Mouse (Mus musculus): Measurements from ENCODE around the gene 1700123K08Rik. TPM values are rescaled to one million over a fixed set of nuclear protein-coding genes. Genes with fewer than 3 reads are reported as not detected.
"Not testable (repeated sequence)": the region's sequence is repeated elsewhere in the genome, so short reads cannot be mapped to it uniquely, and the experiment has no call there.

1700123K08Rik gene
- not detected in 2 replicates for total RNA-seq (2014; fragmentation: Nextera tagmentation)
- not detected in 2 replicates for total RNA-seq (2017)

DNA sequence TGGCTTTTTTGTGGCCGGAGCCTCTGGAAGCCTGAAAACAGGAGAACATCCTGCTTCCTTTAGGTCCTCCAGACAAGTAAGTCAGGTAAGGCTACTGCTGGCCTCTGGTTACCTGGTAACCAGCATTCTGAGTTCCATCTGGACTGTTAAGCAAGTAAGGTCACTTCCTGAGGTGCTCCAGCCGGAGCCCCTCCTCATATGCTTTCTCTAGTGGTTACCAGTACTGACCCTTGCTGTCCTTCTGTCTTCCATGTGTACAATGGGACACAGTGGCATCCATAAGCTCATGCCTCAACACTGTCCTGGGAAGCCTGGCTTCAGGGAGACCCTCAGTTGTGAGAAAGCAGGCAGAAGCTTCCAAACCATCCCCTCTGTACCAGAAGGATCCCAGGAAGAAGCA is at the start of gene 1700123K08Rik:
Gene 1700123K08Rik, minus strand, starts transcription at position 101 of the 400 bp plus-strand sequence.
- ATAC-seq (replicated peaks; ENCODE audit: low FRiP score, low TSS enrichment, poor library complexity, severe bottlenecking), result not testable (repeated sequence)

DNA sequence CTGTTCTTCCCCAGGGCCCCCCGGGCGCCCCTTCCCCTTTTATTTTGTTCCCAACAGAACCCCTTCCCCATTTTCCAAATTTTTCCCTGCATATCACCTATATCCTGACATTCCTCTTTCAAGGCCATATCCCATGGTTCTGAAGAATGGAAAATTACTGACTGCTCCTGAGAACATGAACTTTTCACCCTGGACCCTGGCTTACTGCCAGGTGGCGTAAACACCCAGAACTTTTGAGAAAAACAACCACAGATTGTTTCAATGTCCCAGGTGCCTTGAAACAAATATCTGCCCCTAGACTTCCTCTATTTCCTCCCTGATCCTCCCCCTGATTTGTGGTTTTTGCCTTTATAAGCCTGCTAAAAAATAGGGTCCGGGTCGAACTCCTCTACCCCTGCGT is 22.9 kb upstream of the 1700123K08Rik start:
- ATAC-seq (replicated peaks; ENCODE audit: low FRiP score, low TSS enrichment, poor library complexity, severe bottlenecking), result no peak

DNA sequence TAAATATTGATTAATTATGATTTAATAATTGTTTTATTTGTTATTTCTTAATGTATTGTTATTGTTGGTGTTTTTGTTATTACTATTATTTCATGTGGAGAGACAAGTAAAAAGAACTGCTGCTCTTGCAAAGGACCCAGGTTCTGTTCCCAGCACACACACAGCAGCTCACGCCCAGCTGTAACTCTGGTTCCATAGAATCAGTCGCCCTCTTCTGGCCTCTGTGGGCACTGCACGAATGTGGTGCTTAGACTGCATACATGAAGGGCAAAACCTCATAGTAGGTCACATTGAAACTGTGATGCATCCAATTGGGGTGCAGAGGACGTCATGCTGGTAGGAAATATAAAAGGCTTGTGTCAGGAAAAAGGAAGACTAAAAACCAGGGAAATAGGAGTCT is 7.1 kb upstream of the 1700123K08Rik start:
- 0 out of 2 replicates have a peak, but pooled peaks have one; percentile 61 for ATAC-seq (replicated peaks; ENCODE audit: low FRiP score, low TSS enrichment, poor library complexity, severe bottlenecking)

DNA sequence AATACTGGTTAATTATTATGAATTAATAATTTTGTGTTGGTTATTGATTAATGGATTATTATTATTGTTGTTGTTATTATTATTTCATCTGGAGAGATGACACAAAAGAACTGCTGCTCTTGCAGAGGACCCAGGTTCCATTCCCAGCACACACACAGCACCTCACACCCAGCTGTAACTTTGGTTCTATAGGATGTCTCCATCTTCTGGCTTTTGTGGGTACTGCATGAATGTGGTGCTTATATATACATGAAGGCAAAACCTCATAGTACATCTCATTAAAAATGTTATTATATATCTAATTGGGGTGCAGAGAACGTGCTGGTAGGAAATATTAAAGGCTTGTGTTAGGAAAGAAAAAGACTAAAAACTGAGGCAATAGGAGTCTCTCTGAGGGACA is 11.8 kb downstream of the 1700123K08Rik start:
- 0 out of 2 replicates have a peak, but pooled peaks have one; percentile 75 for ATAC-seq (replicated peaks; ENCODE audit: low FRiP score, low TSS enrichment, poor library complexity, severe bottlenecking)

DNA sequence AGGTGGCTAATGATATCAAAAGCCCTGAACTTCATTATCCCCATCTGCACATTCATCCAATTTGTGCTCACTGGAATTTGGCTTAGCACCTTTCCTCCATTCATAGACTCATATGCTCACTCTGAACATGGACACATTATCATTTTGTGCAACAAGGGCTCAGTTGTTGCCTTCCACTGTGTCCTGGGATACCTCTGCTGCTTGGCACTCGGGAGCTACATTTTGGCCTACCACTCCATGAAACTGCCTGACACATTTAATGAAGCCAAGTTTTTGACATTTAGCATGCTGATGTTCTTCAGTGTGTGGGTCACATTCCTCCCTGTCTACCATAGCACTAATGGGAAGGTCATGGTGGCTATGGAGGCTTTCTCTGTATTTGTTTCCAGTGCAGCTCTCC is 32.0 kb downstream of the 1700123K08Rik start:
- no peak for ATAC-seq (replicated peaks; ENCODE audit: low FRiP score, low TSS enrichment, poor library complexity, severe bottlenecking)

Other genes starting within 250 kb of the 1700123K08Rik start
- gene Pvrig, start 222.8 kb downstream of the 1700123K08Rik start, total RNA-seq (2014; fragmentation: Nextera tagmentation), result 4.0 TPM in 1 of 2 replicates, not detected in the other
- gene Pvrig, start 222.8 kb downstream of the 1700123K08Rik start, total RNA-seq (2017), result not detected in 2 replicates
- gene Zfp157, start 123.2 kb downstream of the 1700123K08Rik start, total RNA-seq (2014; fragmentation: Nextera tagmentation), result 11.5 and 13.1 TPM in 2 replicates
- 4.9 and 19.0 TPM in 2 replicates for gene Zfp157, start 123.2 kb downstream of the 1700123K08Rik start, total RNA-seq (2017)
- gene Zfp68, start 55.0 kb upstream of the 1700123K08Rik start, total RNA-seq (2014; fragmentation: Nextera tagmentation), result 22.6 and 27.5 TPM in 2 replicates
- 54.6 and 76.1 TPM in 2 replicates for gene Zfp68, start 55.0 kb upstream of the 1700123K08Rik start, total RNA-seq (2017)
- 10.4 and 20.4 TPM in 2 replicates for gene A430033K04Rik, start 58.1 kb upstream of the 1700123K08Rik start, total RNA-seq (2014; fragmentation: Nextera tagmentation)
- 15.2 and 23.7 TPM in 2 replicates for gene A430033K04Rik, start 58.1 kb upstream of the 1700123K08Rik start, total RNA-seq (2017)
- gene Fam20c, start 189.8 kb upstream of the 1700123K08Rik start, total RNA-seq (2014; fragmentation: Nextera tagmentation), result not detected in 2 replicates
- gene Fam20c, start 189.8 kb upstream of the 1700123K08Rik start, total RNA-seq (2017), result 0.38 TPM in 1 of 2 replicates, not detected in the other